Mouse (Mus musculus): ENCODE measurements around the gene Zmynd19.

The Zmynd19 gene

DNA sequence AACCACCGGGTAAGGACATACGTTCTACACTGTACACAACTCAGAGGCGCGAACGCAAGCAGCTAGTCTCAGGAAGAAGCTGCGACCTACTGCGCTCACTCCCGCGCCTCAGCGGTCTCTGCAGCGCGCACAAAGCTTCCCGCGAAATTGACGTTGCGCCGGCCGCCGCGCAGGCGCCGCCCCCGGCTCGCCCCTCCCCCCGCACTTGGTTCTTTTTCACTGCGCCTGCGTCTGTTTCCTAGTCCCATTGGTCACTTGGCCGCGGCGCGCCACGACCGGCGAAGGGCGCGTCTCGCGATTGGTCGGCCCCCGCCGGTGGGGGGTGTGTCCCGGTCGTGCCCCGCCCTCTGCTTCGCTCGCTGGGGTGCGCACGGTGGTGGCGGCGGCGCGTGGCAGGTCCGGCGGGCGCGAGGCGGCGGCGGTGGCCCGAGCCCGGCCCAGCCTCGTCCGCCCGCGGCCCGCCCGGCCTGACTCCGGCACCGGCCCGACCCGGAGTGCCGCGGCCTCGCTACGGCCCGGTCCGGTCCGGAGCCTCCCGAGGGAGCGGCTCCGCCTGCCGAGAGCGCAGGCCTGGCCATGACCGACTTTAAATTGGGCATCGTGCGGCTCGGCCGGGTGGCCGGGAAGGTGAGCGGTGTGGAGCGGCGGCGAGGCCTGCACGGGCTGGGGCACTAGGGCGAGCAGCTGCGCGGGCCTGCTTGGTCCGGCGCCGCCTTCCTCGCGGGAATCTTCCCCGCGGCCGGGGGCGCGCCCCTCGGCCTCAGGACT, at the start of gene Zmynd19:
TSS of gene Zmynd19 (plus strand) at position 372 of the 768 bp plus-strand sequence.
- peak; percentile 97 to 98 for DNase-seq (ENCODE audit: low spot score in 2 of 2)

GRCm38 (mm10) chr2:24901055-24901454, 48.5 kb upstream of the Zmynd19 start:
- no peak for DNase-seq (ENCODE audit: low spot score in 2 of 2)

DNA sequence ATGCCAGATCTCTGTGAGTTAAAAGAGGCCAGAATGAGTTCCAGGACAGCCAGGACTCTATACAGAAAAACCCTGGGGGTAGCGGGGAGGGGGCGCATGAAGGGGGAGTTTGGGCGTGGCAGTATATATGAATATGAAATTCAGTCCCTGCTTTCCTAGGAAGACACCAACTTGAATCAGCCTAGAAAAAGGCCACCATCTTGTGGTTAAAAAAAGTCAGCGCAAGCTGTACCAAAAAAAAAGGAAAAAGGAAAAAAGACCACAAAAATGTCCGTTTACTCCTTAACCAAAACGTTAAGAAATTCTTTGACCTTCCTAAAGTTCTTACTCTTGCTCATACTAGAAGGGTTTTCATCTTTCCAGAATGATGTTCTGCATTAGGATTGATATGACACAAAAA, 46.6 kb upstream of the Zmynd19 start:
- no peak for DNase-seq (ENCODE audit: low spot score in 2 of 2)

DNA sequence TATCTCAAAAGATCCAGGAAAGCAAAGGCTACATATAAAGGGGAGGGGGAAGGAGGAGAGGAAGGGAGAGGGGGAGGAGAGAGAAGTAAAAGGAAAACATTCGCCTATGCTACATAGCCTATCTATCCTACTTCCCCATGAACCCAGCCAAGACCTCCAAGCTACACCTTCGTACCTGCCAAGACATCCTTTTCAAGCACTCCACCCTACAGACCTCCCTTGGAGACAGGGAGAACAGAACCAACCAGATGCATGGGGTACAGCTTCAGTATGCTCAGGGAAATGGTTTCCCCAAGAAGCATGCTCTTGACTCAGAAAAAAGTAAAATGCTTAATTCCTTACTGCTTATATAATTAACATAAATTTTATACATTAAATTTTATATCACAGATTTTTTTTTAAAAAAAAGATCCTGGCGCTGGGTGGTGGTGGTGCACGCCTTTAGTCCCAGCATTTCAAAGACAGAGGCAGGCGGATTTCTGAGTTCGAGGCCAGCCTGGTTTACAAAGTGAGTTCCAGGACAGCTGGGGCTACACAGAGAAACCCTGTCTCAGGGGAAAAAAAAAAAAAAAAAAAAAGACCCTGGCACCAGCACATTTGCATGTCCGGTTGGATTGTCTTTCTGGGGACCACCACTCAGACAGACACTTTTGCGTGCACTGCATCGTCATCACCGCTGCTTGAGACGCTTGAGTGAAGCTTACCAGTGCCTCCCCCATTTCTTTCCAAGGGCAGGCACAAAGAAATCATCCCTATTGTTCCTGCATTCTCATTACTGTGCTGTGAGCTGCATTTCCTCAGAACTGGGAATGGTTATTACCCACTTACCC, 44.6 kb upstream of the Zmynd19 start:
- no peak for DNase-seq (ENCODE audit: low spot score in 2 of 2)

GRCm38 (mm10) chr2:24905653-24906155, 43.9 kb upstream of the Zmynd19 start:
- no peak for DNase-seq (ENCODE audit: low spot score in 2 of 2)

DNA sequence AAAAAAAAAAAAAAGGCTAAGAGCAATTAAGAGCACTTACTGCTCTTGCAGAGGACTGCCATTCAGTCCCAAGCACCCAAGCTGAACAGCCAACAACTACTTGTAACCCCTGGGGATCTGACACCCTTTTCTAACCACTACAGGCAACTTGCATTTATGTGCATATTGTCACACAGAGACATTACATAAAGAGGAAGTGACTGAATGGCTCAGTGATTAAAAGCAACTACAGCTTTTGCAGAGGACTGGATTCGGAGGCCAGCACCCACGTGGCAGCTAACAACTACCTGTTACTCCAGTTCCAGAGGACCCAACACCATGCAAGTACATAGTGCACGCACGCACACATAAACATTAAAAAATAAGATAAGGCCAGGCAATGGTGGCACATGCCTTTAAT, 39.1 kb upstream of the Zmynd19 start:
- DNase-seq (ENCODE audit: low spot score in 2 of 2), result no peak

GRCm38 (mm10) chr2:24912189-24912588, 37.4 kb upstream of the Zmynd19 start:
- DNase-seq (ENCODE audit: low spot score in 2 of 2), result no peak

- DNase-seq (ENCODE audit: low spot score in 2 of 2), result no peak
These were observed 37.0 kb upstream of the Zmynd19 start for GRCm38 (mm10) chr2:24912589-24912988.

GRCm38 (mm10) chr2:24914762-24915161, 34.8 kb upstream of the Zmynd19 start:
- no peak for DNase-seq (ENCODE audit: low spot score in 2 of 2)

DNA sequence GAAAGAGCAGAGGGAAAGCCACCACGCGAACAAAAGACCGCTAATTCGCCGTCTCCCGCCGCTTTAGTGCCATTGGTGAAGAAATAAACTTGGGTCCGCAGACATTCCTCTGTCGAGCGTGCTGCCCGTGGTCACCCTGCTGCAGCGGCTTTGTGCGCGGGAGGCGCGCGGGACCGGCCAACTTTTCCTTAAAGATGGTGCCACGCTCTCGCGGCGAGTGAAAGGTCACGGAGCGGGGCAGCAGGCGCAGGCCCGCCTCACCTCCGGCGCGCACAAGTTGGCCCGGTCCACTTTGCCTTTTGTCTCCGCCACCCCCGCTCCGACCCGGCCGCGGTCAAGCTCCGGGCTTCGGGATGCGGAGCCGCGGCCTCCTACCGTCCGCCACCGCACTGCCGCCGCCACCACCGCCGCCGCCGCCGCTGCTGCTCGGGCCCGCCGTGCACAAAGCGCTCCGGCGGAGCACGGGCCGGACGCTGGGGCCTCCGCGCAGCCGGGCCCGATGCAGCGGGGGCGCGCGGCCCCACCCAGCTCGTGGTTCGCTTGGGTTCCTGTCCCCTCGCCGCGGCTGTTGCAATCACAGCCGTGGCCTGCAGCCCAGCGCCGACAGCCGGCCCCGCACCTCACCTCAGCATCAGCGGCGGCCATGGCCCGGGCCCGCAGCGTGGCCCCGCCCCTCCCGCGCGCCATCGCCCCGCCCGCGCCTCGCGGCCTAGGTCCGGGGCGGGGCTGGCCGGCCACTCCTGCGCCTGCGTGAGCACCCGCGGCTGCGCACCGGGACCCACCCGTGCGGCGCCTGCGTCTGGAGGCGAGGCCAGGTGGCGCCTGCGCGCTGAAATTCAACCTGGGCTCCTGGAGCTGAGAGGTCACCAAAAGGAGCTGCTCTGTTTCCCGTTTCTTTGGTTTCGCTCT, 30.4 kb upstream of the Zmynd19 start, which contains the start of gene Ehmt1:
TSS of gene Ehmt1 (minus strand) at position 685 of the 909 bp plus-strand sequence.
- peak; percentile 89 to 94 for DNase-seq (ENCODE audit: low spot score in 2 of 2)

DNA sequence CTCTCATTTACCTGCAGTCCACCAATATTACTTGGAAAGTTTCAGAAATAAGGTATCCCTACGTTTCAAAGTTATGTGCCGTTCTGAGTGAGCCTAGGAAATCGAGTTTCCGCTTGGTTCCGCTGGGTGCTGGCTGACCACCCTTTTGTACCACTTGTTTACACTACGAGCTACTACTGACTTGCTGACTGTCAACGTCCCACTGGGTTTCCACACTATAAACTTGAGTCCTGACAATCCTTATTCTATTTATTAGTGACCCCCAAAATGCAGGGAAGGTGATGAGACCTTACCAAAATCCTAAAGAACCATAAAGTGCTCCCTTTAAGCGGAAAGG, 29.8 kb upstream of the Zmynd19 start:
- DNase-seq (ENCODE audit: low spot score in 2 of 2), result no peak

- no peak for DNase-seq (ENCODE audit: low spot score in 2 of 2)
These were observed 26.0 kb upstream of the Zmynd19 start for GRCm38 (mm10) chr2:24923561-24923960.

DNA sequence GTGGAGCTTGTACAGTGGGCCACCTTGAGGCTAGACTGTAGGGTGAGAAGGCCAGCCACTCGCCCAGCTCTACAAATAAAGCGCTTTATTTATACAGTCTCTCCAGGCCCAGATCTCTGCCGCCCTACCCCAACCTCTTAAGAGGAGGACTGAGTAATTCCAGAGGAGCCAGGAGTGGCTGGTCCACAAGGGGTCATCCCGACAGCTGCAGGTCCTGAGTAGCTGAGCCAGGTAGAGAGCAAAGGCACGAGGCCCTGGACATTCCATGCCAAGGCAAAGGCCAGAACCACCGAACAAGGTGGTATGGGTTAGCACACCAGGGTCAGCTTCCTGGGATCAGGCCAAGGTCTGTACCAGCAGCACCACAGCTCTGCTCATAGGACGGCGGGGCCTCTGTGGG, 24.3 kb upstream of the Zmynd19 start:
- no peak for DNase-seq (ENCODE audit: low spot score in 2 of 2)

- DNase-seq (ENCODE audit: low spot score in 2 of 2), result no peak
These were observed 23.1 kb upstream of the Zmynd19 start for GRCm38 (mm10) chr2:24926345-24926964.

DNA sequence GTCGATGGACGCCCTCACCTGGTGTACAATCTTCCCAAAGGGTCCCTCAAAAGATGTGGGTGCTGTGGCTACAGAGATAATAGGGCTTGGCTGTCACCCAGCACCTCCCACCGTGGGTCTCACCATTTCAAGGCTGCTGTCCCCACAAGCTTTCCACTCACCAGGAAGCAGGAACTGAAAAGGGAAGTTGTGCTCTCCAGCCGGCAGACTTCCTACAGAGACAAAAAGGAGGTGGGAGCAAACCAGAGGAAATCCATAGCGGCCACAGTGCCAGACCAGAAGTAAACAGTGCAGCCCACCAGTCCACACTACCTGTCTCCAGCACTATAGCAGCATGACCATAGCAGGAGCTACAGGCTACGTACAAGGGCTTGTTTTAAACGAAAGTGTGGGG, 22.6 kb upstream of the Zmynd19 start:
- DNase-seq (ENCODE audit: low spot score in 2 of 2), result no peak

DNA sequence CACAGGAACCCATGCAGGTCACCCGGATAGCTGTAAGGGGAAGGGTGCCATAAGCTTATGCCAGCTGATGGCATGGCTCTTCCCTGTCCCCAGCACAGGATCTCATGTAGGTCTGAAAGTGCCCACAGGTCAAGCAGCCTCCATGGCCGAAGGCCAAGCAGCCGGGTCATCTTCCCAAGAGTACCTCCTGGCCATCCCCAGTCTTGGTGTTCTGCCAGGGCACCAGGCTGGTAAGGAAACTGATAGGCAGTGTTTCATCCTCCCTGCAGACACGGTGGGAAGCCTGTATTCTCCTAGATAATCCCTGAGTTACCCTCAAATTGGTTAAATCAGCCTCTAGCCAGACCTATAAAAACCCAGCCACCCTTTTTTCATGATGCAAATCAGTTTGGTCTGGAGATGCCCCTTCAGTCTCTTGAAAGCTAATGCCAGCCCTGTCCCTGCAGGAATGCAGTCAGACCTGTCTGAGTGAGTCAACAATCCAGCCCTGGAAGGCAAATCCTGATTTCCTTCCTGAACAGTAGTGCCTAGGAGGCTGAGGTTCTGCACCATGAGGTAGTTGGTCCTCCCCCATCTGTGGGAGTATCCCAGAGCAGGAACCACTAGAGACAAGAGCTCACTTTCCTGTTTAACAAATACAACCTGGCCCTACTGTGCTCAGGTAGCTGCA, 21.6 kb upstream of the Zmynd19 start:
- DNase-seq (ENCODE audit: low spot score in 2 of 2), result no peak

DNA sequence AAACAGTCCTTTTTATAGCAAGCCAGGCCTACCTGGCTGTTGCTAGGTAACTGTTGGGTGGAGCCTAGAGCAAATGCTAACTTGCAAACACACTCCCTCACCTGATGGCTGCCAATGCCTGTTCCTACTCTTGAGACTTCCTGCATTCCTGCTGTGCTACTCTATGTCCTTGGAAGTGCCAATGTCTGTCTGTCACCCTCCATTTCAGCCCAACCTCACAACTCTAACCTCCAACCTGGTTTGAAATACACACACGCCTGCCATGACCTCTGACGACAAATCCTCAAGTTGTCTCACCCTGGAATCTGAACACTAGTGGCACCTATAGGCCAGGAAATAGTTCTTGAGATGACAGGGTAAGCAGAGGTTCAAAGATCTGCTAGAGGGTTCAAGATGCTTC, 20.5 kb upstream of the Zmynd19 start:
- DNase-seq (ENCODE audit: low spot score in 2 of 2), result no peak

- no peak for DNase-seq (ENCODE audit: low spot score in 2 of 2)
These were observed 20.0 kb upstream of the Zmynd19 start for GRCm38 (mm10) chr2:24929593-24929992.

- DNase-seq (ENCODE audit: low spot score in 2 of 2), result peak in 1 of 2 experiments; percentile 12
These were observed 15.1 kb upstream of the Zmynd19 start for GRCm38 (mm10) chr2:24934441-24934963.

DNA sequence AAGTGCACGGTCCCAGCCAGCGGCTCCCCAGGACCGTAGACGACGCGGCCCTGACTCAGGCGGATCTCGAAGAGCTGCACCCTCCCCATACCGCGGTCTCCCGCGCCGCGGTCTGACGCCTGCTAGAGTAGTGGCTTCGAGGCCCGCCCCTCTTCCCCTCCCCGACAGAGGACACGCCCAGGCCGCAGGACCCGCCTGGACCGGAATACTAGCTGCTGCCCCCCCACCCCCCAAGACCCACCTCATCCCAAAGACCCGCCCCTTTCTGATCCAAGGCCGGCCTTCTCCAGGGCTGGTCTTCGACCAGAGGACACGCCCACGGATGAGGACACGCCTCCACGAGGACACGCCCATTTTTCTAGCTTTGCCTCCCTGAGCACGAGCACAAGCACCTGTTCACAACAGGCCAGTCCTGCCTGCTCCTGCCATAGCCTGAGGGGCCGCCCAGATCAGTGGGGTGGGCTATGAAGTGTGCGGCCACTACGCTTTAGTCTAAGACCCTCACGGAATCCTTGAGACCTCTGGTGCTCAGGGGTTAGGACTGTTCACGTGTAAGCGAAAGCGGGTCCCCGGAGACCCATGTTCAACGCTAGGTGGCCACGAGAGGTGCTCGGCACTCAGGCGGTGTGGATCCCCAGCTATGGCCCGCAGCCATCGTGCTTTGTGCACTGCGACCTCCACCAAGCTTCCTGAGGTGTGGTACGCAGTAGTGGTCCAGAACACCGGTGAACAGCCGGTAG, 14.4 kb upstream of the Zmynd19 start, which contains the start of gene Arrdc1:
TSS of gene Arrdc1 (minus strand) at position 196 of the 740 bp plus-strand sequence.
- DNase-seq (ENCODE audit: low spot score in 2 of 2), result peak; percentile 92
